Mouse (Mus musculus) adrenal gland, adult (tissue): ENCODE results near the gene Cgnl1.
"Not testable (repeated sequence)": the region's sequence is repeated elsewhere in the genome, so short reads cannot be mapped to it uniquely, and the experiment has no call there.

Experiments used
- DNase-seq, 2 experiments: peaks; one replicate each; pipeline ENCODE4 v3.0.0; 2022 to 2023; ENCODE audit warnings: low spot score in 1 of 2; ENCODE audit not compliant: inconsistent age in 2 of 2

Cgnl1 gene

DNA sequence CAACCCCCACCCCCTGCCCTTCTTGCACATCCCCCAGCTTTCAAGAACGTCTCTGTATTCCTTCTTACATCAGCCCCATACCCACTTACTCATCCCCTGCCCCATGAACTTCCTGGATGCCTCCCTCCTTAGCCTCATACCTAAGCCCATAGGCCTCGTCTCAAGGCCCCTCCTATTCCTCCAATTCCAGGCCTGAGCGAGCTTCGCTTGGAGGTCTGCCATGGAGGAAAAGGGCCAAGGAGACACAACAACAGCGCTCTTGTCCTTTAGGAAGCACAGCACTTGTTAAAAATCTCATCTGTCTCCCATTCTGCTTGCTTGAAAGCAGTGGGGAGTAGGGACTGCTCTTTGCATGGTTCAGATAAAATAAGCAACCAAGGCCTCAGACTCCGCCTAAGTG, 143.1 kb downstream of the Cgnl1 start:
- DNase-seq, result peak in 1 of 2 experiments; percentile 56

DNA sequence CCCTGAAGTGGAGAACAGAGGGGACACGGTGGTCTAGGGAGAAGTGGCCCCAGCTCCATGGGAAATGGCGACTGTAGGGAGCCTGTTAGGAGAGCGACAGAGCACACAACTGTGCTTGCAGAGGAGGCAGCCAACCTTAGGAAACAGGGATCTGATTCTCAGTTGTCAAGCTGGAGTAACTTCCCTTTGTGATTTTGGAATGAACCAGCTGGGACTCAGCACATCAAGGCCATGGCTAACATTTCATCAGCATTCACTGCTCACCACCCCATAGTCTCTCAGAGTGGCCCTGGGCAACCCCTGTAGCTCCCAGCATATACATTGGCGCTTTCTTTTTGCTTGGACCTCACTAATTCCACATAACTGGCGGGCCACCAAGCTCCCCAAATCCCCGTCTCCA, 145.4 kb downstream of the Cgnl1 start:
- peak in 1 of 2 experiments; percentile 68 for DNase-seq

DNA sequence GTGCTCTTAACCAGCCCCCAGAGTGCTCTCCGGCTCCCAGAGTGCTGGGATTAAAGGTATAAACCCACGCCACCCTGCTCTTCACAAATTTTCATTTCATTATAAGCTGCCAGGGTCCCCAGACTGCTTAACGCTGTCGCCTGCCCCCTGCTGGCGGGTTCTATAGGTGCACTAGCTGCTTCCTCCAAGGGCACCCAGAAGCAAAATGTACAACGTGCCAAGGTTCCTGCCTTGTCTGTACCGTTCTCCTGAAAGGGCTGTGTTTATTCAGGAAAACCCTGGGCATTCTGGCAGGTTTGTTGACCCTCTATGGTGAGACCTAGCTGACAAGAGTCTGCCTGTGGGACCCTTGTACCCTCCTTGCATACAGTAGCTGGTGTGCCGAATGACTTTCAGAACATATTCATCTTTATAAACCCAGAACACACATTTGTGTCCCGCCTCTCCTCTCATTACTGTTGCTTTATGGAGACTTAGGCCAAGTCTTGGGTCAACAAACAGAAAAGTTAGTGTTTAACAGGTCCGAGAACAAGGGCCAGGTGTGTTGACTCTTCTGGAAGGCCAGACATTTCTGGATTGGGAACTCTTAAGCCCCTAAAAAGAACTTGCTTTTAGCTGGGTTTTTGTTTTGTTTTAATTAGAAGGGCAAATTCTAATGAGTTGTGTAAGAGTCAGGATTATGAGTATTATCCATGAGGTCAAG, 146.5 kb downstream of the Cgnl1 start:
- DNase-seq, result peak; percentile 75 to 86

DNA sequence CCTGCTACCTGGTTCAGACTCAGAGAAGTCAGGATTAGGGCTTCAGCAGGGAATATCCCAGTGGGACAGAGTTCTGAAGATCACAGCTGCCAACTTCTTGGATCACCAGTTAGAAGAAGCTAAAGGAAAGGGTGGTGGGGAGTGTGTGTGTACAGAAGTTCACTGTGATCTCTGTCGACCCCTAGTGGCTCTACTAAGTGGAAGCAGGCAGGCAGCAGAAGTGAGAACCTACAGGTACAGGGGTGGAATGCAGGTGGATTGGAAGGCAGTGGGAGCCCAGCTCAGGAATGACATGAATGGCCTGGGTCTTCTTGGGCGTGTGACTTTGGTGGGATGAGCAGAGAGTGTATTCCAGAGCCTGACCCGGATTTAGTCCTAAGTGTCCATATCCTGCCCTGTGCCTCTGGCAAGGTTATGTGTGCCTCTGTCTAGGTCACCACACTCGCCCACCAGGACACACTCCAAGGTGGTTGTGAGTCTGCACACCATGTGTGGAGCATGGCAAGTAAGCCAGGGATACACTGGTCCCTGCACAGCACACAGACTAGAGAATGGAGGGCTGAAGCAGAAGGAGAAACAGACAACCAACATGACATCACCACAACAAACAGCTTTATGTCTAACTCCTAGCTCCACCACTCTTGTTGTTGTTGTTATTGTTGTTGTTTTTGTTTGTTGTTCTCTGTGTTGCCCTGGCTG, 147.4 kb downstream of the Cgnl1 start:
- DNase-seq, result peak; percentile 29 to 73

DNA sequence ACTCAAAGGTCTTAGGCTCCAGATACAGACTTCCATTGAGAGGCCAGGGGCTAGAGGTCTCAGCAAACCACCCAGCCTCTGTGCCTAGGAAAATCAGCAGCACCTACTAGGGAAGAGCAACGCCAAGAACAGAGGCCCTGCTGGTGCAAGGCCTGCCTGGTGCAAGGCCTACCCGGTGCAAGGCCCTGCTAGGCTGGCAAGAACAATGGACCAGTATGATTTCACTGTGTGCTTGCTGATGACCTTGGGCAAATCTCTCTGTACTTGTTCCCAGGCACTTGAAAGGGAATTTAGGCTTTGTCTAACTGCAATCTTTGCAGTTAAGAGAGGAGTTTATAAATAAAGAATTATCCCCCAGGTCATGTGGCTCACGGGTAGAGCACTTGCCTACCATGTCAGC, 148.8 kb downstream of the Cgnl1 start:
- peak; percentile 67 to 76 for DNase-seq

DNA sequence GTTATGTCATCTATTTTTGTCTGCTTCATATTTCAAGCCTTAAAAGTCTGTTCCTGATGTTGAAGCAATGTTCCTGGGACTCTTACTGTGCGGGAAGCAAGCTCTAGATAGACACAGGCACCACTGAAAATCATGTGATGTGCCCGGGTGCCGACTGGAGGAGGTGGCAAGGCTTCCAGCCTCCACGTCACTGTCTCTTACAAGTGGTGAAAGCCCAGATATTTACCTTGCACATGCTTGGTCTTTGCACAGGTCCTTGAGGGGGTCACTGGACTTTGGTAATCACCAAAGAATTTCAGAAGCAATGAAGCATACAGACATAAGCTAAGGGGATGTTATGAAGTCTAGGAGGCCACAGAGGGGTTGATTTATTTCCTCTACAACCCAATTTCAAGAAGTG, 149.4 kb downstream of the Cgnl1 start:
- DNase-seq, result no peak

DNA sequence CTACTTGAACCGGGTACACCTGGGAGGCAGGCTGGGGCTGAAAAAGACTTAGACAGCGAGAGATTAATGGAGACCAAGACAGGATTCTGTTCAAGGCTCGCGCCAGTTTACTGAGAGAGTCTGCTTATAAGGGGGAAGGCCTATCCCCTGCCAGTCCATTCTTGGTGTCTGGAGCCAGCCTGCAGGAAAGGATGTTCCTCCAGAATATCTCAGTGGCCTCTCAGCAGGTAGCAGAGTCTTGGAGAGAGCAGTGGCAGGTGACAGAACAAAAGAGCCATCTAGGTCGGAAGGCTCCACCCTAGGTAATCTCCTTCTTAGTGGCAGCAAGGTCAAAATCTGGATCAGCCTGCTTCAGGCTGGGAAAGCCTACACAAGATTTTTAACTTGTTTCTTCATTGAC, 151.3 kb downstream of the Cgnl1 start:
- not testable (repeated sequence) for DNase-seq

DNA sequence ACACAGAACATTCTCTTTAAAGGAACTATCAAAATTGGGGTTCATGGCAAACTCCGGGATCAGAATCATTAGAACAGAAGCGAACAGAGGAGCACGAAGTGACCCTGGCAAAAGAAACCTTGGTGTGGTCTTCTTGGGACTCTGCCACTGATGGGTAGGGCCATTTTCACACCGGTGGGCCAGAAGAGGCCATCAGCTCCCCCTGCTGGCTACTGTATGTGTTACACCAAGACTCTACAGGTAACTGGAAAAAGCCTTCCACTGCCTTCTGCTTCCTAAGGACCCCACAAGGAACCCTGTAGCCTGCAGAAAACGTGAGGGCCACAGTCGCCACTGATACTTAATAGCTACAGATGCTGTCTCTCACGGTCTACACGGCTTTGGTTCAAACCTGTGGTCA, 154.0 kb downstream of the Cgnl1 start:
- DNase-seq, result peak in 1 of 2 experiments; percentile 70

DNA sequence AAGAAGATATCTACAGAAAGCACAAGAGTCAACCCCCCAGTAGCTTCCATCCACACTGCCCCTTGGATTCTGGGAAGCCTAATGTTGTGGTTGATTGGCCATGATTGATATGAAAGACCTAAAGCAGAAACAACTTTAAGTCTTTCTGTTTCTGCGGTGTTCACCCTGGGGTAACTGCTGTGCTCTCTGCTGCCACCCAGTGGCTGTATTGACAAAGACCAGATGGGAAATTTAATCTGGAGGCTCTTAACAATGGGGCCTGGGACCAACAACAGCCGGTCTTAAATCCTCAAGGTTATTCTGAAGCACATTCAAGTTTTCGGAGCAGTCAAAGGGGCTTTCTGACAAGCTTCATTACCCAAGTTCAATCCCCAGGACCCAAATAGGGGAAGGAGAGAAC, 155.2 kb downstream of the Cgnl1 start:
- DNase-seq, result peak; percentile 79 to 92

DNA sequence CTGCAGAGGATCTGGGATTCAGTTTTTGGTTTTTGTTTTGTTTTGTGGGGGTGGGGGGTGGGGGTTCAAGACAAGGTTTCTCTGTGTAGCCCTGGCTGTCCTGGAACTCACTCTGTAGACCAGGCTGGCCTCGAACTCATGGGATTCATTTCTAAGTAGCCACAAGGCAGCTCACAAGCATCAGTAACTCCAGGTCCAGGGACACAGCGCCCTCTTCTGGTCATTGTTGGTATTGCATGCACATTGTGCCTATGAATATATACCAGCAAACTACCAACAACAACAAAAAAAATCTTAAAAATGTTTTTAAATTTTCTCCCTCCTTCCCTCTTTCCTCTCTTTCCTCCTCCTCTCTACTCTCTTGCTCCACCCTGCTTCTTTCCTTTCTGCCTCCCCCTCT, 156.8 kb downstream of the Cgnl1 start:
- peak; percentile 42 to 82 for DNase-seq

DNA sequence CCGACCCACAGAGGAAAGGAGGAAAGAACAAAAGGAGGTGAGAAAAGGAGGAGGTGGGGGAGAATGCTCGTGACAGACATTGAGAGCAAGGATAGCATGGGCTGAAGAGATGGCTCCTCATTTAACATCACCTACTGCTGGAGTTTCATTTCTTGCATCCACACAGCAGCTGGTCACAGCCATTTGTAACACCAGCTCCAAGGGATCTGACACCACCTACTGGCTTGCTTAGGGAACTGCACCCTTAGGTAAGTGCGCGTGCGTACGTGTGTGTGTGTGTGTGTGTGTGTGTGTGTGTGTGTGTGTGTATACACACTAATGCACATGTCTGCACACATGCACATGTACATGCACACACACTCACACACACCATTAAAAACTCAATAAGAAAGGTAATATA, 158.4 kb downstream of the Cgnl1 start:
- no peak for DNase-seq

DNA sequence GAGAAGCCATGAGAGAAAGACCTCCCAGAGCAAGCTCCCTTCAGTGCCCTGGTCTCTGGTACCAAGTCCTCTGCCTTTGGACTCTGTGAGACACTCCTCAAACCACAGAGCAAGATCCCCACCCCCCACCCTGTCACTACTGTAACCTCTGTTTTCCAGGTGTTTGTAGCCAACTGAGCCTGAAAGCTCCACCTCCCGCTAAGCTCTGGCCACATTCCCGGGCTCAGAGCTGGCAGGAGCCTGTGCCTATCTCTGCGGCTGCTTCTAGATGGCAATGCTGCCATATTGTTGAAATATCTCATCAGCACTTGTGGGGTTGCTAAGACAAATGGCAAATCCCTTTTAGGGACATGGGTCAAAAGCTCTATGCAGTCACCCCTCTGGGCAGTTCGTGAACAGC, 159.5 kb downstream of the Cgnl1 start:
- no peak for DNase-seq

DNA sequence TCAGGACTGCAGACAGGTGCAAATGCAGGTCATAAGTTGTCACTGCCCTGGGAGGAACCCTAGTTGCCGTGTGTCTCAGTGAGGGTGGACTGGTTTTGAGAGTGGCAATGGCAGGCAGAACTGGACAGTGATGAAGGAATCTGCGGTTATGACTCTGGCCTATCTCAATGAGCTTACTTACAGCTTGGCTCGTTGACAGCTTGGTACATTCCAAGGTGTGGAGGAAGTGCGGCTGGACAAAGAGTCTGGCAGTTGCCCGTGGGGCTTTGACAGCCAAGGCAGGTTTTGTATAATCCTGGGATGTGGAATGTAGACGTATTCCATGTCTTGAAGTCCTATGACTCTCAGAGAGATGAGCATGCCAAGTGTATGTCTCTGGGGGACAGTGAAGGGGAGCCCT, 162.4 kb downstream of the Cgnl1 start:
- DNase-seq, result no peak

DNA sequence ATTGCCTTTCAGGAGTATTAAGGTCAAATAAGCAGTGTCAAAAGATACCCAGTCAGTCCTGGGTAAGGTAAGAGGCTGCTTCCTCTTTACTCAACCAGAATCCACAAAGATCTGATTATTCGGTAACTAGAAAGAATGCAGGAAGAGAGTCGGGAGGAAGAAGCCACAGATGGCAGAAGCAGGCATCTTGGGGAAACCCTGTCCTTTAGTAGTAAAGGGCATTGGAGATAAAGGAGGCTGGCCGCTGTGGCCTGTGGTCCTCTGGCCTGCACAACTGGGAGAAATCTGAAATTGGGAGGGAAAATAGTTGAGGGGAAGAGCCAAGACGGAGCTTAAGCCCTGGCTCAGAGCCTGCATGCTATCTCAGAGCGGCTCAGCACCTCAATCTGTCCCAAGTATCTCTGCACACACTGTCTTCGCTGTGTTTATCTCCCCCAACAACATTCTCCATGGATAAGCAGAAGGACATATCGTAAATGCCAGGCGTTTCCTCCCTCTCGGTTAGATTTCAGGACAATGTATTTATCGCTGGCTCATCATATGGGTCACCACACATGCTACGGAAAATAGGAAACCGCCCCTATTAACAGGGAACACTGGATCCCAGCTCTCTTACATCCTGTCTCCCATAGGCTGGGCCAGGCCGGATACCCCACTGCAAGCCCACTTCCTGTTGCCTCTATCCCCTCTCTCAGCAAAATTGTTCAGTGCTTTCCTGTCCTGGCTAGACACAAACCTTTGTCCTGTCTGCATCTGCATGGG, 164.9 kb downstream of the Cgnl1 start:
- DNase-seq, result no peak

DNA sequence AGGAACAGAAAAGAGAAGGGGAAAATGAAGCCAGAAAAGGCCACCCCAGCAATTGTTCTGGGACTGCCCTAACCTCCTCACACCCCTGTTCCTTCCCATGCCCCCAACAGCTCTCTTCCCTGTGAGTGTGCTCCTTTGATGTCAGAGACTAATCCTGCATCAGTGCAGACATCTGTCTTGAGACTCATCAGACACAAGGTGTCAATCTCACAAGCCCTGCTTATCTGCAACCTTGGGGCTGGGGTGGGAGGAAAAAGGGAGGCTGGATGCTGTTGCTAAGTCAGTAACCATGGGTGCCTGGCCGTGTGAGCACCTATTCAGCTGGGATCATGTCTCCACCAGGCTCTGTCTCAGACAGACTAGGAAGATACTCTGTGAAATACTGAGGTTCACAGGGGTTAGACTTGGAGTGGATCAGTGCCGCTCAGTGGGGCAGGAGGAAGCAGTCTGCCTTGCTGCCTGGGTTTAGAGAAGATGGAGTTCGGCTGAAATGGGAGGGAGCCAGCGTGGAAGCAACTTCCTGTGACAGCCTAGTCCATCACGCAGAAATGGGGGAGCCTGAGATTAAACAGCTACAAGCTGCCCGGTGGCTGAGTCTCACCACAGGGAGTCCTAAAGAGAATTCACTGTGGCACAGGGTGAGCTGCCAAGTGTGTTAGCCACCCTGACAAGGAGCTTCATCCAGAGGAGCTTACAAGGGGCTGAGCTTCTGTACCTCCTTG, 166.3 kb downstream of the Cgnl1 start:
- no peak for DNase-seq

DNA sequence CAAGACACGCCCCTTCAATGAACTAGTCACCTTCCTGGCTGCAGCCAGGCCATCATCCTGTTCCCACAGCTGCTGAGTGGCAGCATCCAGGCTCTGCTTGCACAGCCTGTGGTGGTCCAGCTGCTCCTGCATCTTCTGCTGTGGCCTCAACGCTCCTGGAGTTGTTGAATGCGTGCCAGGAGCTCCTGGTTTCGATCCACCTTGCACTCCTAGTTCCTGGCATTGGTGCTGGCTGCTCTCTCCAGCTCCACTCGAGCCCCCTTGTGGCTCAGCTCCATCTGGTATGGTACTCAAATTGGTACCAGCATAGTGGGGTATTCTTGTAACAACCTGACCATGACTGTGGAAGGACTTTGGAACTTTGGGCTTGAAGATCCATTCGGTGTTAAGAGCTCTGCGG, 171.5 kb downstream of the Cgnl1 start:
- DNase-seq, result no peak

DNA sequence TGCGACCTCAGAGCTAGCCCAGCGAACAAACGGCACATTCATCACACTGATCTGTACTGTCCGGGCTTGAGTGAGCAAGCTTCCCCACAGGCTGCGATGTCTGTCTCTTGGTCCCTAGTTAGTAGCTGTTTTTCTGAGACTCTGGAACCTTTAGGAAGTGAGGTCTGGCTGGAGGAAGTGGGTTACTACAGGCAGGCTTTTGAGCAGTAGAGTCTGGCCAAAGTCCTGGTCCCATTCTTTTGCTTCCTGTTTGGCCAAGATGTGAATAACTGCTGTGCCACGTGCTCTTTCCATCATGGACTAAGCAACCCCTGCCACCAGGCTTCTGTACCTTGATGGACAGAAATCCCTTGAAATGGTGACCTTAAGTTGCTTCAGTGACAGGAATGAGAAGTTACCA, 174.5 kb downstream of the Cgnl1 start:
- DNase-seq, result no peak

DNA sequence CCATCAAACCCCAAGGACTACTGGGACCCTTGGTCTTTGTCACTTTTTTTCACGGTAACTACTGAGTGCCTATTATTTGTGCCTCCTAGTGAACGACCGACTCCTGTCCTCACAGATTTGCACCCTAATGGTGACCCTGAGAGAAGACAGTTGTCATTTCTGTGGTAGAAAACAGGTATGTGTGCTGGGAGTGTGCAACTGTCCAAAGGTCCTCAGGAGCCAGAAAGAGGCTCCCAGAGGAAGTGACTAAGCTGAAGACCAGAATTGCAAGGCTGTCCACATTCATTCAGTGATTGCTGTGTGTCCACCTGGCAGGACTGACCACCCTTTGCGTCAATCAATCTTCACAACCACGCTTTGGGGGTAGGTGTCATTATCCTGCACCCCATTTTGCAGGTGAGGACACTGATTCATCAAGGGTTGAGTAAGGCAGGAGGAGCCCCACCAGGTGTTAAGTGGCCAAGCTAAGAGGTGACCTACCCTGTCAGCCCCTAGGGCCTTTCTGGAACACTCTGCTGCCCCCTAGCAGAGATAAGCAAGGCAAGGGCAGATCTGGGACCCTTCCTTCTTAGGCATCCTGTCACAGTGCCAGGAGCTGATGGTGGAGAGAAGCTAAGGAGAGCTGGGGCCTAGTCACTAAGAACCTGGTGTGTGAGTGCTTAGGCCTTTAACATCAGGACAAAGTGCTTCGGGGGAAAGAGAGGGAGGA, 178.7 kb downstream of the Cgnl1 start:
- DNase-seq, result no peak

DNA sequence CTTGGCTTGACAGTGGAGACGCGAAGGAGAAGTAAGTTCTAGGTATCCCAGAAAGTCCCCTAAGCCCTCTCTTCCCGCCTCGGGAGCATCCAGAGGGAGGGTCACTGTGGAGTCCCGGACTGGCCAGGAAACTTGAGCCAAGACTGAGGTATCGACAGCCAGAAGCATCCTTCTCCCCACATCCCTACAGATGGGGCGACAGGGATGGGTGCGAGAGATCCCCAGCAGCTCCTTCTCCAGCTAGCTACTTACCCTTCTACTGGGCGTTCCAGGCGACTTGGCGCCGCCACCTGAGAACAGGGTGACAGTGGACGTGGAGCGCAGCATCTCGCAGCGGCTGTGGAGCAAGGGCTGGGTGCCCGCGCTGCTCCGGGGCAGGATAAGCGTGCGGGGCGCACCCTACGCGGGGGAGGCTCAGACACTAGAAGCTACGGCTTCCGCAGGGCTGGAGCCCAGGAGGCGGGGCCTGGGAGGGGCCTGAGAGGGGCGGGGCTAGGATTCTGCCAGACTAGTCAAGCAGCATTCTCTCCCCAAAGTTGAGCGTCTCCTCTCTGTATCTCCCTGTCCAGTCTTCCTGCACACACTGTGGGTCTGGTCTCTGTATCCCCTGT, 179.4 kb downstream of the Cgnl1 start, which contains the start of gene Myzap:
Gene Myzap, minus strand, starts transcription at position 423 of the 611 bp plus-strand sequence.
- DNase-seq, result peak; percentile 93 to 97

DNA sequence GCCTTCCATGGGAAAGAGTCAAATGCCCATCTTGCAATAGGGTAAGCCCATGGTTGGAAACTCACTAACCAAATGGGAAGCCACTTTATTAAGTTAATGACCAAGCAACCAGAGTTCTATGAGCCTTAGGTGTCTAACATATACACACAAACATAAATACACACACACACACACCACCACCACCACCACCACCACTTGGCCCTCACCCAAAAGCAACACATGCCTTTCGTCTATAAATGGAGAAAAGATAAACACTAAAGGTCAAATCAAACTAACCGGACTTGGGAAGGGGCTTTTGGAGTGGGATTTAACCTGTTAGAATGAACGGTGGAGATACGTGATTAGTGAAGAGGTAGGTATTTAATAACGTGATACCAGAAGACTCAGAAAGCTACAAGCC, 180.3 kb downstream of the Cgnl1 start:
- DNase-seq, result no peak
